Mouse (Mus musculus) frontal cortex, postnatal 25 days (tissue): Measurements from ENCODE around the gene Fam43b.

Source experiments
- DNase-seq, 2 experiments: peaks; one replicate each; pipeline ENCODE4 v3.0.0; 2022; ENCODE audit warnings: low spot score in 2 of 2

The Fam43b gene

DNA sequence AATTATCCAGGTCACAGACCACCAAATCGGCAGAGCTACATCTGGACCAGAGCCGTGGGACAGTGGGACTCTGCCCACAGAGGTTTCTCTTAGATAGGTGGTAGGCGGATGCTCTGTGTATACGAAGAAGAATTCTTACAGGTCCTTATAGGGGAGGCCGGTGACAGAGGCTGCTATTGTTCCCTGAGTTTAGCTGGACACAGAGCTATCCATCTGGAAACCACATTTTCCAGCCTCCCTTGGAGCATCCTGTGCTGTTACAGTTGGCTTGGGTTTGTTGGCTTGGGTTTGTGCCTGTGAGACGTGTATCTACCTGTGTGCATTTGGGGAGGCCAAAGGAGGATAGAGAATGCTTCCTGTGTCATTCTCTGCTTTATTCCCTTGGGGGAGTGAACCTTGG, 43.6 kb downstream of the Fam43b start:
- no peak for DNase-seq

DNA sequence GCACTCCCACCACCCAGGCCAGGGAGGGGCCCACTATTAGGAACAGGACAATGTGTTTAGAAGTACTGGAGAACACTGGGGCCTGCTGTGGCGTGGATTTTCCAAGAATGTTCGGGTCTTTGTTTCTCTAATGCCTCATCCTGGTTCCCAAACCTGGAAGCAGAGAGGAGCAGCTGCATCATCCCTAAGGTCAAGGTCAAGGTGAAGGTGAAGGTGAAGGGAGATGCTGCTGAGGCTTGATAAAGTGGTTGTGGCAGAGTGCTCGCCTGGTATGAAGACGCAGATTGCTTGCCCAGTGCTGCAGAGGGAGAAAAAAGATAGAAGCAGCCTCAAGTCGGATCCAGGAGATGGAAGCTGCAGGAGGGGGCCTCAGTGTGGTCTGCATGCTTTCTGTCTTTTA, 44.5 kb downstream of the Fam43b start:
- no peak for DNase-seq

- no peak for DNase-seq
These were observed 47.6 kb downstream of the Fam43b start for GRCm38 (mm10) chr4:138348716-138349115.

GRCm38 (mm10) chr4:138347280-138347679, 49.0 kb downstream of the Fam43b start:
- DNase-seq, result no peak

DNA sequence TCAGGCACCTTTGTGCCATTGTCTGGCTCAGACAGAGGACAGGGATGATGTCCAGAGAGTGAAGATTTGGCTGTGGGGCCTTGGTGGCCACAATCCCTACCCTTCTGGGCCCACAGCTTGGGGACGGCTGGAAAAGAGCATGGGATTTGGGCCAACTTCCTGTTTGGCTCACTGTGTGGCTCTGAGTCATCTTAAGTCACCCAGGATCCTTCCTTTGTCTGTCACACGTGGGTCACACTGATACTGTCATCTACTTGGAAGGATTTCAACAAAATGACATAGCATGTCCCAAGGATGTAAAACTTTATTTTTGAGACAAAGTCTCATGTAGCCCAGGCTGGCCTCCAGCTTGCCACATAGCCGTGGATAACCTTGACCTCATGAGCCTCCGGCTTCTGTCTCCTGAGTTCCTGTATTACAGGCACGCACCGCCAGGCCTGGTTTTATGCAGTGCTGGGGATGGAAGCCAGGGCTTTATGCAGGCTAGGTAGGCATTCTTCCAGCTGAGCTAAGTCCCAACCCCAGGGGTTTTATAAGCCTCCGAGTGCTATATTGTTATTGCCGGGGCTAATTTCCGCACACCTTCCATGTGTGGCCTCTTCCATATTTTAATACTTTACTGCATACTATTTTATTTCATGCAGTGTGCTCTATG, 51.3 kb downstream of the Fam43b start:
- no peak for DNase-seq
